Mouse (Mus musculus) neural tube, embryonic 11.5 days (tissue): ENCODE data around the gene Gngt2. TPM values are rescaled to one million over a fixed set of nuclear protein-coding genes. Genes with fewer than 3 reads are reported as not detected.

Experiments used
- ATAC-seq: fragments of 200-750 bp; cut with Nextera tagmentation; 2 replicates; pipeline ENCODE4 v1.8.0; 2017; ENCODE audit warnings: moderate number of reproducible peaks, mild to moderate bottlenecking, moderate TSS enrichment, moderate library complexity; ENCODE audit not compliant: insufficient read depth, low FRiP score, low TSS enrichment
- DNase-seq: peaks from one replicate; pipeline ENCODE4 v3.0.0-alpha.2; 2015; ENCODE audit warnings: low spot score
- H3K27ac ChIP-seq: fragments of 300-500 bp; sonication (generic); 2 replicates; pipeline ENCODE4 v1.5.1; 2014; ENCODE audit warnings: low read depth, mild to moderate bottlenecking, low read length
- H3K27me3 ChIP-seq: fragments of 300-500 bp; sonication (generic); 2 replicates; pipeline ENCODE4 v1.6.1; 2014; ENCODE audit warnings: mild to moderate bottlenecking, low read length, mixed read lengths; ENCODE audit not compliant: control insufficient read depth, insufficient read depth
- H3K36me3 ChIP-seq: fragments of 300-500 bp; sonication (generic); 2 replicates; pipeline ENCODE4 v1.6.1; 2014; ENCODE audit warnings: mild to moderate bottlenecking, low read length, moderate library complexity, mixed read lengths; ENCODE audit not compliant: control insufficient read depth, insufficient read depth
- H3K4me1 ChIP-seq: fragments of 300-500 bp; sonication (generic); 2 replicates; pipeline ENCODE4 v1.6.1; 2014; ENCODE audit warnings: low read length, mixed read lengths; ENCODE audit not compliant: control insufficient read depth, insufficient read depth
- H3K4me2 ChIP-seq: fragments of 300-500 bp; sonication (generic); 2 replicates; pipeline ENCODE4 v1.6.1; 2014; ENCODE audit warnings: low read depth, mild to moderate bottlenecking, moderate library complexity
- H3K4me3 ChIP-seq: fragments of 300-500 bp; sonication (generic); 2 replicates; pipeline ENCODE4 v1.5.1; 2014; ENCODE audit warnings: low read depth, low read length
- H3K9ac ChIP-seq: fragments of 300-500 bp; sonication (generic); 2 replicates; pipeline ENCODE4 v1.6.1; 2014; ENCODE audit warnings: mild to moderate bottlenecking, low read length
- H3K9me3 ChIP-seq: fragments of 300-500 bp; sonication (generic); 2 replicates; pipeline ENCODE4 v1.6.1; 2016; ENCODE audit warnings: low read length; ENCODE audit not compliant: control insufficient read depth
- WGBS: fragments of 180-500 bp; shearing (Covaris S2); extraction: QIAGEN DNeasy Blood & Tissue Kit; methylation state at CpG from one replicate; pipeline ENCODE4 v1.1.7; 2014; 5-methylcytosine and 5-hydroxymethylcytosine counted together
- polyA plus RNA-seq: library from polyadenylated mRNA; unstranded; fragments of >200 nt; fragmentation: Nextera tagmentation; extraction: Ambion mirVana; gene quantifications from 2 replicates; pipeline ENCODE4 v1.2.1, GENCODE M21; 2014

The Gngt2 gene
- polyA plus RNA-seq, 1 experiment from 2014 or later: 6.6 TPM

DNA sequence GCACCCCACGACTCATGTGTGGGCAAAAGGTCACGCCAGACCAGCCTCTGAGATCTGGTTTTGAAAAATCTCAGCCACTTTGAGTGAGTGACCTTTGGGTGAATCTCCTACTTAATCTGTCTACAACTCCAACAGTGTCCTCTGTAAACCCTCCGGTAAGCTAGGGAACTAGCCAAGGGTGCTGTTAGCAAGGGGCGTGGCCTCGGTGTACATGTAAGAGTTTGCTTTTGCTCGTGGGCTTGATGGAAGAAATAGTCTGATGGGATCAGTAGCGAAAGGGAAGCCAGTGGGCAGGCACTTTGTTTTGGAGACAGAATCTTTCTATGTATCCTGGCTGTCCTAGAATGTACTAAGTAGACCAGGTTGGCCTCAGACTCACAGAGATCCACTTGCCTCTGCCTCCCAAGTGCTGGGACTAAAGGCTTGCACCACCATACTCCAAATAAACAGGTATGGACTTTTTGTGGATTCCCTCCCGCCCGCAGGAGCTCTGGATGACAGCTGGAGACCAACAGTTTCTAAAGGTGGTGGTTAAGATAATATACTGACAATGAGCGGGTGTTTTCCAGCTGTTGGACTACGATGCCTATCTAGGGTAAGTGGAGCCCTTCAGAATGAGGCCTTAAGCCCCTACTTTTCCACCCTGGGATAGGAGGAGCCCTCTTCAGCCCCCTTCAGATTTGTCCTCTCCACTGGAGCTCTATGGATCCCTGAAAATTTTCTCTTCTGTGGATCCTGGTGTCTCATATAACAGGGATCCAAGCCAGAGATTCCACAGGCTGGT, 8.6 kb upstream of the Gngt2 start:
- DNase-seq (no peak), ATAC-seq (no peak)
- WGBS: 83% methylated on average over 11 of the region's 11 CpGs
- Histone ChIP-seq H3K4me1 (peaks cover 10% of the 10 kb centered on the region), H3K9me3 (no peaks in the 10 kb centered on the region), H3K4me3 (no peak overlapping the region), H3K27ac (no peak overlapping the region), H3K9ac (no peak overlapping the region), H3K36me3 (no peaks in the 10 kb centered on the region), H3K27me3 (peaks cover 76% of the 10 kb centered on the region), H3K4me2 (no peak overlapping the region)

GRCm38 (mm10) chr11:95829526-95830050, 7.4 kb upstream of the Gngt2 start:
- 31% methylated on average over 4 of the region's 4 CpGs for WGBS
- no peak for ATAC-seq
- H3K4me2 ChIP-seq: no peak overlapping the region
- H3K27ac ChIP-seq: no peak overlapping the region
- no peaks in the 10 kb centered on the region for H3K9me3 ChIP-seq
- no peaks in the 10 kb centered on the region for H3K36me3 ChIP-seq
- peaks cover 88% of the 10 kb centered on the region for H3K27me3 ChIP-seq
- DNase-seq: no peak
- H3K4me1 ChIP-seq: peaks cover 7% of the 10 kb centered on the region
- H3K4me3 ChIP-seq: no peak overlapping the region
- no peak overlapping the region for H3K9ac ChIP-seq

DNA sequence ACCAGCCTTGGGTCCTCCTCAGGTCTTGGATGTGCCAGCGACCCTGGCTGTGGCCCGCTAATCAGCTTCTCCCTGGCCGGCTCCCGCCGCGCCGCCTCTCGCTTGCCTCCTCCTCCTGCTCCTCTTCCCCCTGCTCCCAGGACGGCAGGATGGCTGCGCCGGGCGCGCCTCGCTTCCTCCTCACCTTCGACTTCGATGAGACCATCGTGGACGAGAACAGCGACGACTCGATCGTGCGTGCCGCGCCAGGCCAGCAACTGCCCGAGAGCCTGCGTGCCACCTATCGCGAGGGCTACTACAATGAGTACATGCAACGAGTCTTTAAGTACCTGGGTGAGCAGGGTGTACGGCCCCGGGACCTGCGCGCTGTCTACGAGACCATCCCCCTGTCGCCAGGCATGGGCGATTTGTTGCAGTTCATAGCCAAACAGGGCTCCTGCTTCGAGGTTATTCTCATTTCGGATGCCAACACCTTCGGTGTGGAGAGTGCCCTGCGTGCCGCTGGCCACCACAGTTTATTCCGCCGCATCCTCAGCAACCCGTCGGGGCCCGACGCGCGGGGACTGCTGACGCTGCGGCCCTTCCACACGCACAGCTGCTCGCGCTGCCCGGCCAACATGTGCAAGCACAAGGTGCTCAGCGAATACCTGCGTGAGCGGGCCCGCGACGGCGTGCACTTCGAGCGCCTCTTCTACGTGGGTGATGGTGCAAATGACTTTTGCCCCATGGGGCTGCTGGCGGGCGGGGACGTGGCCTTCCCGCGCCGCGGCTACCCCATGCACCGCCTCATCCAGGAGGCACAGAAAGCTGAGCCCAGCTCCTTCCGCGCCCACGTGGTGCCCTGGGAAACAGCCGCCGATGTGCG, 6.4 kb upstream of the Gngt2 start:
- H3K27ac ChIP-seq: no peak overlapping the region
- 2% methylated on average over 78 of the region's 80 CpGs for WGBS
- DNase-seq: peak; percentile 47
- peak overlapping the region; percentile 21; the same call in 1 of the 2 replicates for H3K4me3 ChIP-seq
- peaks cover 89% of the 10 kb centered on the region for H3K27me3 ChIP-seq
- no peak overlapping the region; the same call in 1 of the 2 replicates for H3K9ac ChIP-seq
- H3K4me1 ChIP-seq: peaks cover 4% of the 10 kb centered on the region
- ATAC-seq: no peak
- no peaks in the 10 kb centered on the region for H3K9me3 ChIP-seq
- peak overlapping the region; percentile 22; the same call in 1 of the 2 replicates for H3K4me2 ChIP-seq
- H3K36me3 ChIP-seq: no peaks in the 10 kb centered on the region

GRCm38 (mm10) chr11:95831276-95831619, 5.8 kb upstream of the Gngt2 start:
- H3K9me3 ChIP-seq: no peaks in the 10 kb centered on the region
- H3K4me3 ChIP-seq: peak overlapping the region; percentile 21; the same call in 1 of the 2 replicates
- H3K27me3 ChIP-seq: peaks cover 94% of the 10 kb centered on the region
- DNase-seq (no peak), ATAC-seq (no peak)
- no peaks in the 10 kb centered on the region for H3K36me3 ChIP-seq
- H3K4me2 ChIP-seq: peak overlapping the region; percentile 22; the same call in 1 of the 2 replicates
- peaks cover 4% of the 10 kb centered on the region for H3K4me1 ChIP-seq
- H3K9ac ChIP-seq: no peak overlapping the region
- no peak overlapping the region for H3K27ac ChIP-seq
- WGBS: 6% methylated on average over 10 of the region's 10 CpGs

GRCm38 (mm10) chr11:95831641-95832040, 5.4 kb upstream of the Gngt2 start:
- ATAC-seq (no peak), DNase-seq (no peak)
- Histone ChIP-seq H3K9me3 (no peaks in the 10 kb centered on the region), H3K4me3 (no peak overlapping the region), H3K27me3 (peaks cover 90% of the 10 kb centered on the region), H3K9ac (no peak overlapping the region), H3K27ac (no peak overlapping the region), H3K4me2 (no peak overlapping the region; the same call in 1 of the 2 replicates), H3K36me3 (no peaks in the 10 kb centered on the region), H3K4me1 (peaks cover 4% of the 10 kb centered on the region)
- WGBS: 7% methylated on average over 15 of the region's 15 CpGs

DNA sequence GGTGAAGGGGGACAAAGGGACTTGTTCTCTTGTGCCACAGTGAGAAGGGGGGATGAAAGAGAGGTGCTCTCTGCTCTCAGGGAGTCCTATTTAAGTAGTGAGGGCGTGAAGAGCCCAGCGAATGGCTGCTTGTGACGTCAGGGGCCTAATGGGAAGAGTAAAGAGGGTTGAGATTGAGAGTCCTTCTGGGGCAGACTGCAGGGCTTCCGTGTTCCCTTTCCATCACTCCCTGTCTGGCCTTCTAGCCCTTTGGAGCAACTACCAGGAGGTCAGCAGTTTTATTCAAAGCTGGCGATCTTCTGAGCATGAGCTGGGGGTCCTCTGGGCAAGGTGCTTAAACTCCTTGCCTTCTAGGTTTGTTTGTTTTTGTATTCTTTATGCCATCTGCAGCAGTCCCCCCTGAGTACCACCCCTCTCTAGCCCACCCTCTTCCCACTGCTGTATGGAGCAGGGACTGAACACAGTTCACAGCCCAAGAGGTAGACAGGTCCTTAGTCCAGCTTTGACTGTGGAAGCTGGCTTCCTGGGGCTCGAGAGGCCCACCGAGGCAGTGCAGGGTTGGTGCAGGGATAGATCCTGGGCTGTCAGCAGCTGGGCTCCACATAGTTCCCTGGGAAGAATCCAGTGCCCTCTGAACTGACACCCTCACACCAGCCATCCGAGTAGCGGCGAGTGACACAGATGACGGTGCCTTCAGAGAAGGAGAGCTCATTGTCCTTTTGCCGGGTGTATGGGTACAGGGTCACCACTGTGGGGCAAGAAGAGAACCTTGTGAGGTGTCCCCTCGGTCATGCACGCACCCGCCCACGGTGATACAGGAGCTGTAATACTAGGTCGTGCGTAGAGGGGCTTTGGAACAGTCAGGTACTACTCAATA, 4.6 kb upstream of the Gngt2 start:
- WGBS: 36% methylated on average over 18 of the region's 18 CpGs

GRCm38 (mm10) chr11:95833006-95833570, 3.9 kb upstream of the Gngt2 start:
- Histone ChIP-seq H3K9me3 (no peaks in the 10 kb centered on the region), H3K9ac (no peak overlapping the region), H3K4me2 (no peak overlapping the region), H3K36me3 (no peaks in the 10 kb centered on the region), H3K27ac (no peak overlapping the region), H3K27me3 (peaks cover 81% of the 10 kb centered on the region), H3K4me3 (no peak overlapping the region), H3K4me1 (peaks cover 4% of the 10 kb centered on the region)
- DNase-seq: no peak
- ATAC-seq: no peak
- 22% methylated on average over 8 of the region's 8 CpGs for WGBS

More for the DNA sequence above, 4.6 kb upstream of the Gngt2 start:
- Histone ChIP-seq H3K36me3 (no peaks in the 10 kb centered on the region), H3K27ac (no peak overlapping the region), H3K4me1 (peaks cover 4% of the 10 kb centered on the region), H3K4me2 (no peak overlapping the region), H3K4me3 (no peak overlapping the region), H3K27me3 (peaks cover 84% of the 10 kb centered on the region), H3K9ac (no peak overlapping the region), H3K9me3 (no peaks in the 10 kb centered on the region)
- ATAC-seq (no peak), DNase-seq (no peak)

- Histone ChIP-seq H3K4me3 (no peak overlapping the region), H3K36me3 (no peaks in the 10 kb centered on the region), H3K4me1 (peaks cover 4% of the 10 kb centered on the region), H3K9ac (no peak overlapping the region), H3K27me3 (peaks cover 76% of the 10 kb centered on the region), H3K27ac (no peak overlapping the region), H3K4me2 (no peak overlapping the region), H3K9me3 (no peaks in the 10 kb centered on the region)
- WGBS: 4% methylated on average over 18 of the region's 18 CpGs
- ATAC-seq (no peak), DNase-seq (no peak)
These were observed 3.3 kb upstream of the Gngt2 start for GRCm38 (mm10) chr11:95833631-95834142.
